Mouse (Mus musculus): ENCODE data around the gene Tmc3. TPM values are rescaled to one million over a fixed set of nuclear protein-coding genes. Genes with fewer than 3 reads are reported as not detected.

The Tmc3 gene
- polyA plus RNA-seq, 1 experiment, result not detected

DNA sequence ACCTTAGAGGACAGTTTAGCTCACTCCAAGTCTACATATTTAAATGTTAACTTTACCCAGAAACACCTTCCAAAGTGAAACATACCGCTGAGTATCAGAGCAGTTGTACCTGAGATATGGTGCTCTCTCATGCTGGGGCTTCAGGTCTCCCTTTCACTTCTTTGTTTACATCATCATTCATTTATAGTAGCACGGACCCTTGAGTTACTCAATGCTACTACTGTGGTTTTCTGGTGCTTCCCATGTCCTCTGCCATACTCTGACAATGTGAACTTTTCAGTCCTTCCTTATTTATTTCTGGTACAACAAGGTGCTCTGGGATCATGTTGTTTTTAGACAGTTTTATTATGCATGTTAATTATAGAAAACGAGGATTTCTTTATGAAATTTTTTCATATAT is 25.2 kb upstream of the Tmc3 start:
- WGBS, result 92% methylated on average over 3 of the region's 3 CpGs
- no peak overlapping the region for H3K4me3 ChIP-seq (ENCODE audit: insufficient read depth, low read depth, low read length)
- TF ChIP-seq POLR2A (IDR thresholded peaks at IDR 0.05; ENCODE audit: insufficient read depth, low read depth, low read length), result no peak
- TF ChIP-seq CTCF (IDR thresholded peaks at IDR 0.05; ENCODE audit: insufficient read depth, low read depth, low read length), result no peak
- no peak overlapping the region for H3K27ac ChIP-seq (ENCODE audit: insufficient read depth, low read depth, low read length)
- H3K4me1 ChIP-seq (ENCODE audit: control insufficient read depth, insufficient read depth, low read length), result 0 out of 2 replicates have a peak, but pooled peaks cover under 1% of the 10 kb centered on the region

DNA sequence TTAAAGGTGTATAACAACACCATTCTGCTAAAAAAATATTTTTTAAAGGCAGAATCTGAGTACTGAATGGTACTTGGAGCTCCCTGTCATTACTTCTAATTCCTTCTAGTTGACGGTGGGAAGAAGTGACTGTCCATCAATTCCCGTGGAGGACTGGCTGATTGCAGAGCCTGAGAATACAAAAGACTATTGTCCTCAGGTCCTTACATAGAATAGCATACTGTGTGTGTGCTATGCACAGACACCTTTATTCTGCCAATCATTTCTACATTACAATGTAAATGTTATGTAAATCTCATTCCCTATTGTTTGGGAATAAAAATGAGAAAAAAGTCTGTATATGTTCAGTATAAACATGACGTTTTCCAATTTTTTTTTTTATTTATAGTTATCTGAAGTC is 22.9 kb upstream of the Tmc3 start:
- Histone ChIP-seq H3K4me3 (ENCODE audit: insufficient read depth, low read depth, low read length) (no peak overlapping the region), H3K4me1 (ENCODE audit: control insufficient read depth, insufficient read depth, low read length) (peaks cover 7% of the 10 kb centered on the region; the same call in 1 of the 2 replicates), H3K27ac (ENCODE audit: insufficient read depth, low read depth, low read length) (no peak overlapping the region)
- TF ChIP-seq CTCF (IDR thresholded peaks at IDR 0.05; ENCODE audit: insufficient read depth, low read depth, low read length), result no peak
- no peak for TF ChIP-seq POLR2A (IDR thresholded peaks at IDR 0.05; ENCODE audit: insufficient read depth, low read depth, low read length)
- 49% methylated on average over 3 of the region's 3 CpGs for WGBS

DNA sequence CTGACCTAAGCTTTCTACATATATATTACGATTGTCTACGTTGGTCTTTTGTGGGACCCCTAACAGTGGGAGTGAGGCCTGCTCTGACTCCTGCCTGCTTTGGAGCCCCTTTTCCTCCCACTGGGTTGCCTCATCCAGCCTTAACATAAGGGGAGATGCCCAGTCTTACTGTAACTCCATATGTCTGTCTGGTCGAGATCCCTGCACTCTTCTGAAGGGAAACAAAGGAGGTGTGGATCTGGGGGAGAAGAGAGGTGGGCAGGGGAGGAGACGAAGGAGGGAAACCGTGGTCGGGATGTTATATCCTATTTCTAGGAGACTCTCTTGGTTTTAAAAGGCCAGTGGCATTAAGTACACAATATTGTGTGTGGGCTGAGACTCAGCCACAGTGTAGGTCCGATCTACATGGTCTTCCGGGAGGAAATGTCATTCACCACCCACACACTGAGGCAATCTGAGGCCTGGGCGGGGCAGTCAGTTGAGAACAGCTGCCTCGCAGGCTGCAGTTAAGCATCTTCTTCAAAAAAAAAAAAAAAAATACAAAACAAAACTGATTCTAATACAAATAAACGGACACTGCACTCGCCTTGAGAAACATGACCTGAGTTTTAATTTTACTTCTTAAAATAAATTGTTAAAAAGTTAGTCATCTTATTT is 20.0 kb upstream of the Tmc3 start:
- 56% methylated on average over 12 of the region's 12 CpGs for WGBS
- TF ChIP-seq POLR2A (IDR thresholded peaks at IDR 0.05; ENCODE audit: insufficient read depth, low read depth, low read length), result no peak
- TF ChIP-seq CTCF (IDR thresholded peaks at IDR 0.05; ENCODE audit: insufficient read depth, low read depth, low read length), result no peak
- peaks cover 7% of the 10 kb centered on the region; the same call in 1 of the 2 replicates for H3K4me1 ChIP-seq (ENCODE audit: control insufficient read depth, insufficient read depth, low read length)
- no peak overlapping the region for H3K27ac ChIP-seq (ENCODE audit: insufficient read depth, low read depth, low read length)
- no peak overlapping the region for H3K4me3 ChIP-seq (ENCODE audit: insufficient read depth, low read depth, low read length)

DNA sequence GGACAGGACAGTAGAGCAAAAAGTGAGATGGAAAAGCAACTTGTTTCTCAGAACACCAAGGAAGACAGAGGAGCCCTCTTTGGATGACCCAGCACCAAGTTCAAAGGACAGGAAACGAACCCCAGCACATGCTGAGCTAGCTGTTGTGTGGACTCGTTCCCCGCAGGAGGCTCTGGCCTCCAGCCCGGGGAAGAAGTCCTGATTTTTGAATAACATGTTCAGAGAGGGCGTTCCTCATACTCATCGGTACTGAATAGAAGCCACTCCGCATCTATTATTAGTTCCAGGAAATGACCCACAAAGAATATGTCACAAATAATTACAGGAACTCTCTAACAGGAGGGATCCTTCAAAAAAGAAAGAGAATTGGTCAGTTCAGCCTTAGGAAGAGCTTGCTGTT is 18.8 kb upstream of the Tmc3 start:
- H3K4me1 ChIP-seq (ENCODE audit: control insufficient read depth, insufficient read depth, low read length), result peaks cover 7% of the 10 kb centered on the region; the same call in 1 of the 2 replicates
- no peak for TF ChIP-seq POLR2A (IDR thresholded peaks at IDR 0.05; ENCODE audit: insufficient read depth, low read depth, low read length)
- no peak for TF ChIP-seq CTCF (IDR thresholded peaks at IDR 0.05; ENCODE audit: insufficient read depth, low read depth, low read length)
- WGBS, result 37% methylated on average over 7 of the region's 7 CpGs
- H3K4me3 ChIP-seq (ENCODE audit: insufficient read depth, low read depth, low read length), result no peak overlapping the region
- H3K27ac ChIP-seq (ENCODE audit: insufficient read depth, low read depth, low read length), result no peak overlapping the region

DNA sequence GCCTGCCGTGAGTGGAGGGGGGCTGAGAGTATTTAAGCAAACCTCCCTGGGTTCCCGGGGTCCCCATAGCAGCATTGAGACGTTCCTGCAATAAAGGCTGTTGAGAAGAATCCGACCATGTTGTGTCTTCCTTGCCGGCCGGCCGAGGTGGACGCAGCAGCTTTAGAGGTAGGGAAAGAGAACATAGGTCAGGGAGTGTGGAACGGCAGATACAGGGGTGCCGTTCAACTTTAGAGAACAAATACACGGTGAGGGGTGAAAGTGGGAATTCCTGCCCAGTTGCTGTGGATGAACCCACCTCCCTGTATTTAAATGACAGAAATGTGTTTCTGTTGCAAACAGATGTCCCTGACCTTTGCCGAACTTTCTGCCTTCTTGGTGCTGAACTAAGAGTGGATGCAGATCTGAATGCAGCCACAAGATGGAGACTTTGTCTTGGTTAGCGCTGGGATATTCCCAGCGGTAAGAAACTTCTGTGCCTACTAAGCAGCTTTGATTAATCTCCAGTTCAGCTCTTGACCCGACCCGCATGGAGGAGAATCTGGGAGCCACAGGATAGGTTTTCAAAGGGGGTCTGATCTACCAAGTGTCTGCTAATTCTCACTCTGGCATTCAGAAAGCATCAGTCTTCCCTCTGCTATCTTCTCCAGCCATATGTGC is 16.8 kb upstream of the Tmc3 start:
- Histone ChIP-seq H3K27ac (ENCODE audit: insufficient read depth, low read depth, low read length) (no peak overlapping the region), H3K4me1 (ENCODE audit: control insufficient read depth, insufficient read depth, low read length) (peaks cover 7% of the 10 kb centered on the region; the same call in 1 of the 2 replicates), H3K4me3 (ENCODE audit: insufficient read depth, low read depth, low read length) (no peak overlapping the region)
- TF ChIP-seq POLR2A (IDR thresholded peaks at IDR 0.05; ENCODE audit: insufficient read depth, low read depth, low read length) (no peak), CTCF (IDR thresholded peaks at IDR 0.05; ENCODE audit: insufficient read depth, low read depth, low read length) (no peak)
- 50% methylated on average over 16 of the region's 16 CpGs for WGBS

DNA sequence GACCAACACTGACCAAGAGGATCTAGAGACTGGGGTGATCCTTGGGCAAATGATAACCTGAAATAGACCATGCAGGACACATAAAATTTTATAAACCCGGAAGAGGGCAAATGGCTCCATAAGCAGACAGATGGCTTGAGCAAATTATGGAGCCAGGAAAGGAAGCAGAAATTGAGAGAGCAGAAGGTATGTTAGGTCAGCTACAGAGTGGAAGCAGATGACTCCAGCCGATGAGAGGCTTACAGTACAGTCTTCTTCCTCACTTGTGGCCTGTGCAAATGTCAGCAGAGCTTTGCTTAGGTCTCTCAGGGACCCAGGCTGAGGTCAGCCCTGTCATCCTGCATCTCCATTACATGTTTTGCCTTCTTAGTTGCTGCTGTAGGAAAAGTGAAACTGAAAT is 15.9 kb upstream of the Tmc3 start:
- 95% methylated on average over 2 of the region's 2 CpGs for WGBS
- peaks cover 7% of the 10 kb centered on the region; the same call in 1 of the 2 replicates for H3K4me1 ChIP-seq (ENCODE audit: control insufficient read depth, insufficient read depth, low read length)
- no peak overlapping the region for H3K27ac ChIP-seq (ENCODE audit: insufficient read depth, low read depth, low read length)
- no peak for TF ChIP-seq POLR2A (IDR thresholded peaks at IDR 0.05; ENCODE audit: insufficient read depth, low read depth, low read length)
- no peak for TF ChIP-seq CTCF (IDR thresholded peaks at IDR 0.05; ENCODE audit: insufficient read depth, low read depth, low read length)
- no peak overlapping the region for H3K4me3 ChIP-seq (ENCODE audit: insufficient read depth, low read depth, low read length)

DNA sequence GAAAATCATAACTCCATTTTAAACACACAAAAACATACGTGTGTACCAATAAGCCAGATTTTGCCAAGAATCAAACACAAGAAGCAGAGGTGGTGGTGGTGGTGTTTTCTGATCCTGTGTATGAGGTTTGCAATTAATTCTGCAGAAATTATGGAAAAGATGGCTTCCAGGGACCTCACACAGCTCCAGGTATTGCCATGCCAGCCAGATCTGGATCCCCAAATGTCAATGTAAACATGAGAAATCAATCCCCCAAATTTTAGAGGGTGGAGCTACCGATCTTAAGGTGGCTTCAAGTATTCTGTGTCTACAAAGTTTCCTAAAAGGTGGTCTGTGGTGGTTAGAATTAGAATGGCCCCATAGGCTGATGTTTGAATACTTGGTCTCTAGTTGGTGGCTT is 15.3 kb upstream of the Tmc3 start:
- Histone ChIP-seq H3K4me1 (ENCODE audit: control insufficient read depth, insufficient read depth, low read length) (peaks cover 7% of the 10 kb centered on the region; the same call in 1 of the 2 replicates), H3K27ac (ENCODE audit: insufficient read depth, low read depth, low read length) (no peak overlapping the region), H3K4me3 (ENCODE audit: insufficient read depth, low read depth, low read length) (no peak overlapping the region)
- WGBS, result 90% methylated on average over 2 of the region's 2 CpGs
- TF ChIP-seq CTCF (IDR thresholded peaks at IDR 0.05; ENCODE audit: insufficient read depth, low read depth, low read length), result no peak
- TF ChIP-seq POLR2A (IDR thresholded peaks at IDR 0.05; ENCODE audit: insufficient read depth, low read depth, low read length), result no peak

DNA sequence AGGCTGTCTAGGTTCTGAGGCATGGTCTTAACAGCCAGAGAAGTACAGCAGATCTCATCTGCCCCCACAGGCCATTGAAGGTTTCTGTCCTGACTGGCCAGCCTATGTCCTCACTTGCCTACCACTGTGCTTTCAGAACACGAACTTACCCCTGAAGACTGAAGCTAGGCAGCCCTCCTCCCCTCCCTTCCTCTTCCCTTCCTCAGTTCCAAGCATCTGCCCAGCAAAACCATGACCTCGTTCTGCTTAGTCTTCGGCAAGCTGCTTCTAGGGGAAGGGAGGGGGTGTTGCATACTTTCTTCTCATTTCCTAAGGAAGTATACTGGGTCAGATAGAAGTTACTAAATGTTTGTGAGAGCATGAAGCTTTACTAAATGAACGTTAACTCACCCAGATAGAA is 13.7 kb upstream of the Tmc3 start:
- TF ChIP-seq POLR2A (IDR thresholded peaks at IDR 0.05; ENCODE audit: insufficient read depth, low read depth, low read length) (no peak), CTCF (IDR thresholded peaks at IDR 0.05; ENCODE audit: insufficient read depth, low read depth, low read length) (no peak)
- H3K4me1 ChIP-seq (ENCODE audit: control insufficient read depth, insufficient read depth, low read length), result no peaks in the 10 kb centered on the region
- H3K27ac ChIP-seq (ENCODE audit: insufficient read depth, low read depth, low read length), result no peak overlapping the region
- 62% methylated on average over 4 of the region's 4 CpGs for WGBS
- no peak overlapping the region for H3K4me3 ChIP-seq (ENCODE audit: insufficient read depth, low read depth, low read length)

DNA sequence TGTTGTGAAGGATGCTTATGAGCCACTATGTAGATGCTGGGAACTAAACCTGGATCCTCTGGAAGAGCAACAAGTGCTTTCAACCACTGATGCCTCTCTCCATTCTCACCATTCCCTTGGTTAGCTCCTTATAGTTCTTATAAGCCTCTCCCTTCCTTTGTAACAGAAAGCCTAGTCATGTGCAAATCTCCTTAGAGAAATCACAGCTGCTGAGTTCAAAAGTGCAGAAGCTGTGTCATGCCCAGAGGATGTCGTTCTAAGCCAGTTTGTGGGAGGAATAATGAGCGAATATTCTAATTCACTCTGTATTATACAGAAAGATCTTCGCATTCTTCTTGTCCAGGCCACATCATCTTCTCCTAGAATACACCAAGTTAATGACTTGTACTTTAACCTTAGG is 12.8 kb upstream of the Tmc3 start:
- no peak for TF ChIP-seq POLR2A (IDR thresholded peaks at IDR 0.05; ENCODE audit: insufficient read depth, low read depth, low read length)
- TF ChIP-seq CTCF (IDR thresholded peaks at IDR 0.05; ENCODE audit: insufficient read depth, low read depth, low read length), result no peak
- Histone ChIP-seq H3K4me1 (ENCODE audit: control insufficient read depth, insufficient read depth, low read length) (no peaks in the 10 kb centered on the region), H3K4me3 (ENCODE audit: insufficient read depth, low read depth, low read length) (no peak overlapping the region), H3K27ac (ENCODE audit: insufficient read depth, low read depth, low read length) (no peak overlapping the region)
- WGBS, result 65% methylated on average over 3 of the region's 3 CpGs

All from olfactory bulb, adult 2 months (tissue).